Mouse (Mus musculus) neural tube, embryonic 13.5 days (tissue): ENCODE data around the gene Lhx5. TPM values are rescaled to one million over a fixed set of nuclear protein-coding genes. Genes with fewer than 3 reads are reported as not detected.

ENCODE experiments used
- ATAC-seq: fragments of 200-750 bp; cut with Nextera tagmentation; 2 replicates; pipeline ENCODE4 v1.8.0; 2017; ENCODE audit warnings: low read depth, mild to moderate bottlenecking, moderate TSS enrichment, moderate library complexity
- H3K27ac ChIP-seq: fragments of 300-500 bp; sonication (generic); replicated peaks from 2 replicates; pipeline ENCODE4 v1.5.1; 2015; ENCODE audit warnings: moderate library complexity, mild to moderate bottlenecking, inconsistent platforms
- H3K27me3 ChIP-seq: fragments of 300-500 bp; sonication (generic); 2 replicates; pipeline ENCODE4 v1.6.1; 2015; ENCODE audit warnings: mild to moderate bottlenecking, inconsistent platforms
- H3K36me3 ChIP-seq: fragments of 300-500 bp; sonication (generic); 2 replicates; pipeline ENCODE4 v1.6.1; 2015; ENCODE audit warnings: mild to moderate bottlenecking, inconsistent platforms
- H3K4me1 ChIP-seq: fragments of 300-500 bp; sonication (generic); replicated peaks from 2 replicates; pipeline ENCODE4 v1.6.1; 2015; ENCODE audit warnings: inconsistent platforms
- H3K4me2 ChIP-seq: fragments of 300-500 bp; sonication (generic); 2 replicates; pipeline ENCODE4 v1.6.1; 2015; ENCODE audit warnings: inconsistent platforms, mild to moderate bottlenecking, moderate library complexity
- H3K4me3 ChIP-seq: fragments of 300-500 bp; sonication (generic); 2 replicates; pipeline ENCODE4 v1.5.1; 2015; ENCODE audit warnings: mild to moderate bottlenecking, inconsistent platforms
- H3K9ac ChIP-seq: fragments of 300-500 bp; sonication (generic); 2 replicates; pipeline ENCODE4 v1.6.1; 2015; ENCODE audit warnings: moderate library complexity, mild to moderate bottlenecking, inconsistent platforms
- H3K9me3 ChIP-seq: fragments of 300-500 bp; sonication (generic); 2 replicates; pipeline ENCODE4 v1.6.1; 2016; ENCODE audit warnings: inconsistent platforms
- WGBS: fragments of 180-500 bp; shearing (Covaris S2); methylation state at CpG from one replicate; pipeline ENCODE4 v1.1.7; 2015; 5-methylcytosine and 5-hydroxymethylcytosine counted together
- polyA plus RNA-seq: library from polyadenylated mRNA; unstranded; fragments of >200 nt; fragmentation: Nextera tagmentation; extraction: Ambion mirVana; gene quantifications from 2 replicates; pipeline ENCODE4 v1.2.1, GENCODE M21; 2015

Gene Lhx5
- polyA plus RNA-seq, 1 experiment from 2014 or later = 42.0 TPM

DNA sequence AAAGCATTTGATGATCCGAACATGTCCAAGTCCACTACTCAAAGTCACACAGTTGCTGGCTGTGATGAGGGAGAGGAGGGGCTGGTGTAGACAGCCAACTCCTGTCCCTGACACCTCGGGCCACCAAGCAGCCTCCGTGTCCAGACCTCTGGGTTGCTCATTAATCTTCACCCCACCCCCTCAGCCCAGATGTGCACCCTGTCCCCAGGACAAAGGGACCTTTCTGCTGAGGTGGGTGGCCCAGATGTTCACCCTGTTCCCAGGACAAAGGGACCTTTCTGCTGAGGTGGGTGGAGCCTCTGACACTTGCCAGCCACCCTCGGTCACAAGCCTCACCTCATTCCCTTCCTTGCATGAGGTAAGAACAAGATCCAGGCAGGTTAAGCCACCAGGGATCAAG lies 40.0 kb downstream of the Lhx5 start:
- Histone ChIP-seq H3K9ac (no peak overlapping the region), H3K4me2 (no peak overlapping the region), H3K36me3 (no peaks in the 10 kb centered on the region), H3K4me1 (peaks cover 5% of the 10 kb centered on the region; the same call in 1 of the 2 replicates), H3K27me3 (peaks cover 4% of the 10 kb centered on the region), H3K27ac (no peak overlapping the region), H3K9me3 (no peaks in the 10 kb centered on the region), H3K4me3 (no peak overlapping the region)
- WGBS = 41% methylated on average over 4 of the region's 4 CpGs
- ATAC-seq = no peak

DNA sequence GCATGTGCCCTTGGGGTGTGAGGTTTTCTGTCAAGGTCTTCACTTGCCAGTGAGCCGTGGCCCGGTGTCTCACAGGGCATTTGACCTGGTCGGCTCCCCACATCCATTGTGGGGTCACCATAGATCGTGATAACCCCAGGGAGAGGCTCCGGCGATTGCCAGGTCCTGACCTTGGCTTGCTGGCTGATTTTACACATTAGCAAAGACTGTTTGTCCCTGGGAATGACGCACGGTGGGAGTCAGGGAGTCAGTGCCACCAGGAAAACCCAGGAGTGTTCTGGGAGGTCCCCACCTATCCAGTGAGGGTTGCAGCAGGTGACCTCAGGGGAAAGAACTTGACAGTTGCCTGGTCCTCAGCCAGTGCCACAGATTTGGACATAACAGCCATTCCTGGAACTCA lies 41.3 kb downstream of the Lhx5 start, which contains the start of gene Sdsl:
TSS of gene Sdsl (minus strand) at position 41 of the 400 bp plus-strand sequence.
- H3K27me3 ChIP-seq = peaks cover 4% of the 10 kb centered on the region
- no peak within 1 kb of the TSS for H3K4me2 ChIP-seq
- no peak within 1 kb of the TSS for H3K27ac ChIP-seq
- H3K36me3 ChIP-seq = no peaks in the 10 kb centered on the region
- no peaks in the 10 kb centered on the region for H3K9me3 ChIP-seq
- no peak within 1 kb of the TSS for H3K4me3 ChIP-seq
- H3K4me1 ChIP-seq = no peaks in the 10 kb centered on the region
- no peak within 1 kb of the TSS for H3K9ac ChIP-seq
- WGBS = 77% methylated on average over 8 of the region's 8 CpGs
- ATAC-seq = no peak

DNA sequence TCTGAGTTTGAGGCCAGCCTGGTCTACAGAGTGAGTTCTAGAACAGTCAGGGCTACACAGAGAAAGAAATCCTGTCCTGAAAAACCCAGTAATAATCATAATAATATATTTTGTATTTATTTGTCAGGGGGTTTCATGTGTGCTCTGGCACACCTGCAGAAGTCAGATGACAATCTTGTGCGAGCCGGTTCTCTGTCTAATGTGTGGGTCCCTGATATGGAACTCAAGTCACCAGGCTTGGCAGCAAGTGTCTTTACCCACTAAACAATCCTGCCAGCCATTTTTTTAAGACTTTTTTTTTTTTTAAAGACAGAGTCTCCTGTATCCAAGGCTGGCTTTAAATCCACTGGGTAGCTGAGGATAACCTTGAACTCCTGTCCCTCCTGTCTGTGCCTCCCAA lies 41.9 kb downstream of the Lhx5 start:
- ATAC-seq = no peak
- Histone ChIP-seq H3K36me3 (no peaks in the 10 kb centered on the region), H3K9me3 (no peaks in the 10 kb centered on the region), H3K9ac (no peak overlapping the region), H3K27me3 (peaks cover 4% of the 10 kb centered on the region), H3K4me3 (no peak overlapping the region), H3K27ac (no peak overlapping the region), H3K4me2 (no peak overlapping the region), H3K4me1 (no peaks in the 10 kb centered on the region)
- 95% methylated on average over 2 of the region's 2 CpGs for WGBS

DNA sequence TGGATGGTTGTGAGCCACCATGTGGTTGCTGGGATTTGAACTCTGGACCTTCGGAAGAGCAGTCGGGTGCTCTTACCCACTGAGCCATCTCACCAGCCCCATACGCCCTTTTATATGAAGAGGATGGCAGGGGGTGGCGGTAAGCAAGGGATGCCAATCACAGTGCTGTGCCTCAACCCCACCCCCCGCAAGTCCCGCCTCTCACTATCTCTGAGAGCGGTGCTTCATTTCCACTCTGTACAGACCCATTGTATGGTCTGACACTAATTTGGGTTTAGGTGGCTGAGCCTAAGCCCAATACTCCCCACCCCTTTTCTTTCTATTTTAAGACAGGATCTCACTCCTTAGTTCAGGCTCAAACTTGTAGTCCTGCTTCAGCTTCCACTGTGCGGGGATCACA lies 44.4 kb downstream of the Lhx5 start:
- no peak for ATAC-seq
- no peaks in the 10 kb centered on the region for H3K4me1 ChIP-seq
- peaks cover 4% of the 10 kb centered on the region for H3K27me3 ChIP-seq
- WGBS = 51% methylated on average over 8 of the region's 8 CpGs
- H3K9me3 ChIP-seq = no peaks in the 10 kb centered on the region
- no peak overlapping the region for H3K27ac ChIP-seq
- no peak overlapping the region for H3K4me3 ChIP-seq
- H3K9ac ChIP-seq = no peak overlapping the region
- H3K36me3 ChIP-seq = no peaks in the 10 kb centered on the region
- H3K4me2 ChIP-seq = no peak overlapping the region

DNA sequence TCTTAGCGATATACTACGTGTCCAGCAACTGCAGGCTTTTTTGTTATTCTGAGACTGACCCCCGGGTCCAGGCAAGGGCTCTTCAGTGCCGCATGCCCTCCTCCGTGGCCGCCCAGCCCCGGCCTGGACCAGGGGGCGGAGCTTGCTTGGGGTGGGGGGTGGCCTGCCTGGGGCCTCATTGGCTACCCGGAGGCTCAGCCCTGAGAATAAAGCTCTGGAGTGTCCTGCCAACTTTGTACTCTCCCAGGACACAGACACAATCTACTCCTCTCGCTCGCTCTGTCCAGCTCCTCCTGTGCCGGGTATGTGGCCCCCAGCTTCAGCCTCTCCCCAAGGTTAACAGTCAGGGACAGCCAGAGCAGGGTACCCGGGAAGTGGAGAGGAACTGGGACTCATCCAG lies 44.8 kb downstream of the Lhx5 start, which contains the start of gene Sds:
TSS of gene Sds (plus strand) at position 231 of the 400 bp plus-strand sequence.
- Histone ChIP-seq H3K9me3 (no peaks in the 10 kb centered on the region), H3K36me3 (no peaks in the 10 kb centered on the region), H3K27me3 (peaks cover 4% of the 10 kb centered on the region), H3K9ac (no peak within 1 kb of the TSS), H3K4me2 (no peak within 1 kb of the TSS), H3K4me1 (peaks cover 3% of the 10 kb centered on the region; the same call in 1 of the 2 replicates), H3K27ac (no peak within 1 kb of the TSS), H3K4me3 (no peak within 1 kb of the TSS)
- 12% methylated on average over 13 of the region's 13 CpGs for WGBS
- ATAC-seq = no peak

DNA sequence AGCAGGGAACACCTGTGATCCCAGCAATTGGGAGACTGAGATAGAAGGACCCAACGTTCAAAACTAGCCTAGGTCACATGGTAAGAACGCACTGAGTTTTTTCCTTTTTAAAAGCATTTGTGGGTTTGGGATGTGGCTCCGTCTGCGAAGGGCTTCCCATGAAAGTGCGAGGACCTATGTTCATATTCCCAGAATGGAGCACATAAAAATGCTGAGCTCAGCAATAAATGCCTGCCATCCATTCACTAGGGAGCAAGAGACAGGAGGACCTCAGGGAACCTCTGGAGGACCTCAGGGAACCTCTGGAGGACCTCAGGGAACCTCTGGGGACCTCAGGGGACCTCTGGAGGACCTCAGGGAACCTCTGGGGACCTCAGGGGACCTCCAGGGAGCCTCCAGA lies 46.5 kb downstream of the Lhx5 start:
- Histone ChIP-seq H3K27ac (no peak overlapping the region), H3K9me3 (no peaks in the 10 kb centered on the region), H3K4me2 (no peak overlapping the region), H3K36me3 (no peaks in the 10 kb centered on the region), H3K4me1 (peaks cover 4% of the 10 kb centered on the region; the same call in 1 of the 2 replicates), H3K27me3 (no peaks in the 10 kb centered on the region; the same call in 1 of the 2 replicates), H3K4me3 (no peak overlapping the region), H3K9ac (no peak overlapping the region)
- 90% methylated on average over 5 of the region's 5 CpGs for WGBS
- ATAC-seq = no peak

DNA sequence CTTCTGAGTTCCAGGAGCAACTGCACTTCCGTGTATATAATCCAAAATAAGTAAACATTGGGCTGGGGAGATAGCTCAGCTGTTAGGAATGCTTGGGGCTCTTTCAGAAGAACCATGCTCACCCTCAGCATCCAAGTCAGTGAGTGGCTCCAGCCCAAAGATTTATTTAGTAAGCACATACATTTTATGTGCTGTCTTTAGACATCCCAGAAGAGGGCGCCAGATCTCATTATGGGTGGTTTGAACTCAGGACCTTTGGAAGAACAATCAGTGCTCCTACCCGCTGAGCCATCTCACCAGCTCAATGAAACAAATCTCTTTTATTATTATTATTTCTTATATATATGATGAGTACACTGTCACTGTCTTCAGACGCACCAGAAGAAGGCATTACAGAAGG lies 48.0 kb downstream of the Lhx5 start:
- 76% methylated on average over 4 of the region's 4 CpGs for WGBS
- peaks cover 4% of the 10 kb centered on the region; the same call in 1 of the 2 replicates for H3K4me1 ChIP-seq
- peaks cover 7% of the 10 kb centered on the region for H3K36me3 ChIP-seq
- no peak overlapping the region for H3K9ac ChIP-seq
- H3K9me3 ChIP-seq = no peaks in the 10 kb centered on the region
- no peak overlapping the region for H3K4me3 ChIP-seq
- no peak overlapping the region for H3K4me2 ChIP-seq
- ATAC-seq = no peak
- H3K27me3 ChIP-seq = no peaks in the 10 kb centered on the region; the same call in 1 of the 2 replicates
- H3K27ac ChIP-seq = no peak overlapping the region

DNA sequence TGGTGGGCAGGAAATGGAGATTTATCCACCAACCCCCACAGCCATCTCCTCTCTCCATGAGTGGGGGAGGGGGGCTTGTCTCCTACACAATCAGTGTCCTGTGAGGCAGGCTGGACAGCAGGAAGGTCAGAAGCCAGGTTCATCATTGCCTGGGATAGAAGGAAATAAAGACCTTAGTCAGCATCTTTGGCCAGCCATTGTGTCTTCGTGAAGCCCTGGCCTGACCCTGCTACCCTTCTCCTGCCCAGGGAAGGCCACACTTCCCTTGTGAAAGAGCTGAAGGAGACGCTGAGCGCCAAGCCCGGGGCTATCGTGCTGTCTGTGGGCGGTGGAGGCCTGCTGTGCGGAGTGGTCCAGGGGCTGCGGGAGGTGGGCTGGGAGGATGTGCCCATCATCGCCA lies 49.7 kb downstream of the Lhx5 start:
- WGBS = 59% methylated on average over 9 of the region's 9 CpGs
- no peaks in the 10 kb centered on the region for H3K9me3 ChIP-seq
- no peaks in the 10 kb centered on the region; the same call in 1 of the 2 replicates for H3K27me3 ChIP-seq
- ATAC-seq = no peak
- H3K9ac ChIP-seq = no peak overlapping the region
- H3K4me3 ChIP-seq = no peak overlapping the region
- peaks cover 4% of the 10 kb centered on the region; the same call in 1 of the 2 replicates for H3K4me1 ChIP-seq
- no peak overlapping the region for H3K27ac ChIP-seq
- no peak overlapping the region for H3K4me2 ChIP-seq
- peaks cover 24% of the 10 kb centered on the region for H3K36me3 ChIP-seq

DNA sequence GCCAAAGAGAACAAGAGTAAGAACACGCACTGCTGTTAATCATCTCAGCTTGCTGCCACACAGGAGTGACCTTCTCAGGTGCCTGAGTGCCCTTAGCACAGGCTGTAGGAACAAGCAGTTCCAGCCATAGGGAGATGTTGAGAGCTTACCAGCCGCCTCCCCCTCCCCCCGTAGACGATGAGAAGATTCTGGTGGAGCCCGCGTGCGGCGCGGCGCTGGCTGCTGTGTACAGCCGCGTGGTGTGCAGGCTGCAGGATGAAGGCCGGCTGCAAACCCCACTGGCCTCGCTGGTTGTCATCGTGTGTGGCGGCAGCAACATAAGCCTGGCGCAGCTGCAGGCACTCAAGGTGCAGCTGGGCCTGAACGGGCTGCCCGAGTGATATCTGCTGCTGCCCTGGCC lies 51.9 kb downstream of the Lhx5 start:
- peaks cover 46% of the 10 kb centered on the region for H3K36me3 ChIP-seq
- peaks cover 4% of the 10 kb centered on the region; the same call in 1 of the 2 replicates for H3K4me1 ChIP-seq
- ATAC-seq = no peak
- H3K4me2 ChIP-seq = no peak overlapping the region
- no peak overlapping the region for H3K27ac ChIP-seq
- no peaks in the 10 kb centered on the region for H3K9me3 ChIP-seq
- H3K27me3 ChIP-seq = no peaks in the 10 kb centered on the region
- H3K9ac ChIP-seq = no peak overlapping the region
- 82% methylated on average over 19 of the region's 19 CpGs for WGBS
- H3K4me3 ChIP-seq = no peak overlapping the region

DNA sequence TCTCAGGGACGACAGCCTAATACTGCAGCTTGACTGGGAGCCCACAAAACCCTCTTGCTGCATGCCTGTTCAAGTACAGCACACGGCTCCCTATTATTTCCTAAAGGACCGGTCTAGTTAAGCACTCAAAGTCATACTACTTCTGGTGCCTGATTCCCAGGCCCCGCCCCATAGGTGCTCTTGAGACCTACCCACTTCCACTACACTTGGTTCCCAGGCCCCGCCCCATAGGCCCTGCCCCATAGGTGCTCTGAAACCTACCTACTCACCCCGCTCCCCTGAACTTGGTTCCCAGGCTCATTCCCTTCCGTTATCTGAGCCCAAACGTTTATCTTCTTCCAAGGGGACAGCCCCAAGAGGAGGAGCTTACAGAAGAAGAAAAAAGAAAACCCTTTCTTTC lies 56.3 kb downstream of the Lhx5 start:
- no peak overlapping the region for H3K4me2 ChIP-seq
- no peak overlapping the region for H3K27ac ChIP-seq
- H3K9me3 ChIP-seq = no peaks in the 10 kb centered on the region
- H3K27me3 ChIP-seq = no peaks in the 10 kb centered on the region
- H3K4me1 ChIP-seq = peaks cover 10% of the 10 kb centered on the region
- H3K9ac ChIP-seq = no peak overlapping the region
- H3K4me3 ChIP-seq = no peak overlapping the region
- 89% methylated on average over 8 of the region's 8 CpGs for whole genome bisulfite sequencing
- H3K36me3 ChIP-seq = peaks cover 76% of the 10 kb centered on the region
- ATAC-seq = no peak

DNA sequence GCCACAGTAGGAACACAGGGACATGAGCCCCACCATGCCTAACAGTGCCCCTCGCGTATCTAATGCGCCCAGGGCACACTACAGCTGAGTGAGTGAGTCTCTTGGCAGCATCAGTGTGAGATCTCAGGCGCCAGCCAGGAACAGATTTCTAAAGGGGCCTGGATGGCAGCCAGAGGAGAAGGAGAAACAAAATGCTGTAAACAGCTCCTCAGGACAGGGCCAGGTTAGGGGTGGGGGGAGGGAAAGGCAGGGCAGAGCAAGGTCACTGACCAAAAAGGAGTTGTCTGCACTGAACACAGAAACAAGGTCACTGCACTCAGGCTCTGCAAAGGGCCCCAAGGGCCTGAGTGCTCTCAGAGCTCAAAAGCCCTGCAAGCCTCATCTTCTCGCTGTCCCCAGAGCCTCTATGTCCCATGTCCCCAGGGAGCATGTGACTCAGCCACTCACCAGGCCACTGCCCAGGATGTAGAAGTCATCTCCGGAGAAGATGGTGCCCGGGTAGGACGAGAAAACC lies 59.2 kb downstream of the Lhx5 start:
- H3K4me2 ChIP-seq = no peak overlapping the region
- peaks cover 13% of the 10 kb centered on the region for H3K4me1 ChIP-seq
- H3K9me3 ChIP-seq = no peaks in the 10 kb centered on the region
- ATAC-seq = peak; percentile 52; the same call in 1 of the 2 replicates
- H3K27me3 ChIP-seq = no peaks in the 10 kb centered on the region
- peak overlapping the region; percentile 59; the same call in 1 of the 2 replicates for H3K27ac ChIP-seq
- no peak overlapping the region for H3K4me3 ChIP-seq
- H3K9ac ChIP-seq = no peak overlapping the region
- peaks cover 82% of the 10 kb centered on the region for H3K36me3 ChIP-seq
- WGBS = 64% methylated on average over 8 of the region's 8 CpGs
